Mouse (Mus musculus) small intestine, adult 2 months (tissue): ENCODE data around the gene Gm49416.

Source experiments
- CTCF ChIP-seq: fragments of 200-500 bp; IDR thresholded peaks from 2 replicates; pipeline ENCODE4 v1.5.1; 2012; ENCODE audit warnings: low read depth, mild to moderate bottlenecking, control low read depth, inconsistent platforms, low read length, moderate library complexity, mixed read lengths; ENCODE audit not compliant: insufficient replicate concordance, insufficient read length; ENCODE audit errors: extremely low read depth
- POLR2A ChIP-seq: fragments of 200-500 bp; IDR thresholded peaks from 2 replicates; pipeline ENCODE4 v1.6.1; 2012; ENCODE audit warnings: low read depth, mild to moderate bottlenecking, control low read depth, inconsistent platforms, low read length, moderate library complexity

DNA sequence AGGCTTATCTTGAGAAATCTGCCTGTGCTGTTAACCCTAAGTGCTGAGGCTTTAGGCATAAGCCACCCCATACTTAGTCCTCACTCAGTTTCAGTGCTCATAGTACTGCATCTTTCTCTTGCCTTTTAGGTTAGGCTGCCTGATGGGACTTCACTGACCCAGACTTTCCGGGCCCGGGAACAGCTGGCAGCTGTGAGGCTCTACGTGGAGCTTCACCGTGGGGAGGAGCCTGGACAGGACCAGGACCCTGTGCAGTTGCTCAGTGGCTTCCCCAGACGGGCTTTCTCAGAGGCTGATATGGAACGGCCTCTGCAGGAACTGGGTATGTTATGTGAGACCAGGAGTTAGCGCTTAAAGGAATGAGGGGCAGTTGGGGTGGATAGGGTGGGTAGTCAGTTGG, 13.7 kb upstream of the Gm49416 start:
- no peak for TF ChIP-seq CTCF
- no peak for TF ChIP-seq POLR2A
